Mouse (Mus musculus) regulatory T cell (primary cell): ENCODE data around the gene Tor3a.

Experiments used
- in situ Hi-C: fragments of 300-600 bp; cut with MboI, MseI; formaldehyde crosslinking; loops from one replicate; pipeline ENCODE4 v1.15.1; 2025; ENCODE audit warnings: high pct_unique_total_duplicates

The Tor3a gene

DNA sequence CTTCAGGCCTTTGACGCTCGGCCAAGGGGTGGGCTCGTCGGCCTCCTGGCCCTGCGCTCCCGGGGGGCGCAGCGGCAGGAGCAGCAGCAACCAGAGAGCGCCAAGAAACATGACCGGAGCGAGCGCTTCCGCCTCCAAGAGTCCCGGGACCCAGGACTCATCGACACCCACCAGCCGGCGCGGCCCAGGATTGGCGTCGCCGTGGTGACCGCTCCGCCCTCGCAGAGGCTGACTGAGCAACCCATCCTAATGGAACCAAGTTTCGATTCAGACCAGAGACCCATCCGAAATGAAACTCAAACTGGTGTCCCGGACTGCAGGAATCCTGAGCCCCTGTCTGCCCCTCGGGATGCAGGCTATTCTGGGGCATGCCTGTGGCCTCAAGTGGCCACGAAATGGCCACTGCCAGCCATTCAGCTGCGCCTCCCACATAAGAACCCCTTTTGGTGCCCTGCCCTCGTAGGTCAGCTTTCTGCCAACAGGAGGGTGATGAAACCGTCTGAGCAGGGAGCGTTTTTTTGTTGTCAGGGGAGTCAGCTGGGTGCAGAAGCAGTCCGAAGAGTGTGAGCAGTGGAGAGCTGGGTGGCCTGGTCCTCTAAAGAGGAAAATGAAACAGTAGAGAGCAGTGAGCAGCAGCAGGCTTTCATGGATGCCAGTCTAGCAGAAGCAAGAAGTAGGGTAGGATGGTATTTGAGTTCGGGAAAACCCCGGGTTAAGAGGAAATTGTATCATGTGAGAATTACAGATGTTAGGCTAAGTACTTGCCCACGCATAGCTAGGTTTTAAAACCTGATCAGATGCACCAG, at the start of gene Tor3a:
TSS of gene Tor3a (minus strand) at position 162 of the 806 bp plus-strand sequence.
- in situ Hi-C loops: loop anchor here (5.0 kb wide), 1 partner anchor 37 kb away; no protein-coding TSS in a partner anchor

- in situ Hi-C loops: no loop called here
These were observed 47.9 kb upstream of the Tor3a start for GRCm38 (mm10) chr1:156722089-156722488.

DNA sequence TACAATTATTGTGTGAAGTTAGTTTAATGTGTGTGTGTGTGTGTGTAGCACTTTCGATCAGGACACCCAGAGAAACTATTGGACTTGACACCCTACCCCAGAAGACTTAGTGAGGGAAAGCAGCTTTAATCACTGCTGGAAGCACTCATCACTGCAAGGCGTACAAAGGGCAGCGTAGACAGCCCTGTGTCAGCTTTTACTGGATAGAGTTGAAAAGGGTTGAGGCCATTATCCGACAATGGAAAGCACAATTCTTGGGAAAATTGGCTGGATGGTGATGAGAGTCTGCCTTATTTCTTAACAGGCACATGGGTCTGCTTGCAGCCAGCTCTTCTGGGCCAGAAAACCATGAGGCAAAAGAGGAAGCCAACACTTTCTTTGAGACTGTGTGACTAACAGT, 45.9 kb upstream of the Tor3a start:
- in situ Hi-C loops: no loop called here

GRCm38 (mm10) chr1:156718950-156719805, 45.0 kb upstream of the Tor3a start, which contains the start of gene Fam20b:
Gene Fam20b (minus strand): TSS chr1:156719086.
- in situ Hi-C loops: no loop called here

GRCm38 (mm10) chr1:156718286-156718949, 44.3 kb upstream of the Tor3a start:
- in situ Hi-C loops: no loop called here

DNA sequence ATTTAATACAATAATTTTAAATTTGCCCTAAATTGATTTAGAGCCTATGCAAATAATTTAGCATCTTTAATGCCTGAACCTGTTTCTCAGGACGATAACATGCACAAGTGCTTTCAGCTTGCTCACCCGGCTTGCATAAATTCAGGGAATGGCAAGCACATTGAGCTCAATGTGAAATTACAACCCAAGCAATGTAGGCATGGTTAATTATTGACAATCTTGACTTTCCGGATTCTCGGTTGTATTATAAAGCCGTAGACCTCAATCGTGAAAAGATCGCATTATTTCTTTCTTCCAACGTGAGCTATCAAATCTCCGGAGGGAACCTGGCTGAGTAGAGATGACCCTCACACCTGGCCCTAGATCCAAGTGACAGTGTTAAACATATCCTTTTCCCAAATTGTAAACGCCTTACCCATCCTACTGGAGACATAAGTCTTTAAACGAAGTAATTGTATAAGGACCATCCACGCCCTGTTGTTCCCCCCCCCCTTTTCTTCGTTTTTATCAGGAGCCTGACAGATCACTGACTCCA, 43.7 kb upstream of the Tor3a start:
- in situ Hi-C loops: no loop called here

DNA sequence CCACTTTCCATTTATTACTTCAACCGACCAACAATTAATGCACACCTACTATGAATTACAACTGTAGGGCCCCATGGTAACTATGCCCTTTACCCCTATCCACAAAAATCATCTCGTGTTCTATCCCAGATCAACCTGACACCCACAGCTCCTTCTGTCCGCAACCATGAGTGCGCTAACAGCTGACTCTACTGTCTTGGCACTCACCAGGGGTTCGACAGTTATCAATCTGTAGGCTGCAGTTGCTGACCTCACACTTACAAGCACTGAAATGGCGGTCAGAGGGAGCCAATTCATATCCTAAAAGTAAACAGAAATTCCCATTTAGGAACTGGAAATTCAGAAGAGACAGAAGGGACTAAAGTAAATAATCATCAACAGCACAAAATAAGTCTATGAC, 42.5 kb upstream of the Tor3a start:
- in situ Hi-C loops: no loop called here

- in situ Hi-C loops: no loop called here
These were observed 36.4 kb upstream of the Tor3a start for GRCm38 (mm10) chr1:156710472-156711098.

DNA sequence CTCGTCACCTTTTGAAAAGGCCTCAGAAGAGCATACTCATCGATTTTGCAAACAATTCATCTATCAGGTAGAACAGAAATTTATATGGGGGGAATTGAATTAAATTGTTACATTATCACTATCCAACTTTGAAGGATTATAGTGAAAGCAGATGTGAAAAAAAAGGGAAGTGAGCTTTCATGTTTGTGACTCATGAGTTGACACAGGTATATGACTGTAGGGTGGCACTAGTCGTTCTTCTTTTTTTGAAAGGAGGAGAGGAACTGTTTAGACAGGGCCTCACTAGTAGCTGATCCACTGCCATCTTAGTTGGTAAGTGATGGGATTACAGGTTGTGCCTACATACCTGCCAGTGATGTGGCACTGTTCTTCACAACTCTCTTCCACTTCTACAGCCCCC, 34.5 kb upstream of the Tor3a start:
- in situ Hi-C loops: no loop called here

DNA sequence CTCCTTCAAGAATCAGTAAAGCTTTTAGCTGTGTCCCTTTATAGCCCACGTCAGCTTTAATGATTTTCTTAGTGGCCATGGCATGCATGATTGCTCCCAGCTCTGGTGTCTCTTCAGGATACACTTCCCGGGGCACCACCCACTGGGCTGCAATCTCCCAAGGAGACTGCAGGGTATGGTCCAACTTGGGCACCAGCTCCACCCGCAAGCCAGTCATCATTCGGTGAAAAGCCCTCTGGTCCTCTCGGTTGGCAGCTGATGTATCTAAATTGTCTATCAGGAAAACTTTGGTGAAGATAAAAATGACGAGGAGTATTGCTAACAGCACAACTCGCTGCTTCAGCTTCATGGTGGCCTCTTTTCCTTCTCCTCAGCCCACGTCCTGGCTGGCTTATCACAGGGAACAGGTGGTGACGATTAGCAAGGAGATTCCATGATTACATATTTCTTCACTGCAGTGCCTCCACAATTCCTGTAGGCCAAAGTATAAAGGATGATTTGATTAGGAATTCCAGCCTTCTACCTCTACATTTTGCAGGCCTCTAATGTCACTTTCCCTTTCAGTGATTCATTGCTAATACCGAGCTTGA, 31.6 kb upstream of the Tor3a start:
- in situ Hi-C loops: no loop called here

DNA sequence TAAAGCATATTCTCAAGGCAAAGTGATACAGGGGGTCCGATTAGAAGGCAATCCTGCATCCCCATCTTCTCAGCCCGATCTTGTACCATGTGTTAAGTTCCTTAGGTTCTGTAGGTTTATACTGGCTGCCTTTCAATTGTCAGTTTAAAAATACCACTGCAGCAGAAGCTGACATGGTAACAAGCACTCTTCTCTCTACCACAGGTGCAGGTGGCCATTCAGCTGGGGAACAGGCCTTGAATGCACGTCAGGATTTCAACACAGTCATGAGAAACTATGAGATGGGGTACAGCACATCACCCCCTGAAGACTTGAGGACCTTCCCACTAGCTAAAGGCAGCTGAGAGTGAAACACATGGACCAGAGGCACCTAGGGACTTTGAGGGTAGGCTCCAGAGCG, 29.3 kb upstream of the Tor3a start:
- in situ Hi-C loops: no loop called here

DNA sequence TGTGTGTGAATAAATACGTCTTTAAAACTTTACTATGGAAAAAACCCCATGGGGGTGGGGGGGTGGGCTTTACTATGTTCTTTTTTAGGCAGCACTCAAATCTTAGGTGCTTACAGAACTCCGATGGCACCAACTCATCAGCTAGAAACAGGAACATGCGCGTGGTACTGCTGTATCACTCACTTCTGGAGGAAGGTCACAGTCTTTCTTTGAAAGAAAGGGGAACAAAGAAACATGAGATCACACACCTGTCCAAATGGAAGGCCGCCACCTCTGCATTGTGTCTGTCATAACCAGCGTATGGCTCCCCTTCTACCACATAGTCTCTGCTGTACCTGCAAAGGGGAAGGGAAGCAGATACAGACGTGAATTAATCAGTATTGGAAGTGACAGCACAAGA, 28.0 kb upstream of the Tor3a start:
- in situ Hi-C loops: no loop called here

DNA sequence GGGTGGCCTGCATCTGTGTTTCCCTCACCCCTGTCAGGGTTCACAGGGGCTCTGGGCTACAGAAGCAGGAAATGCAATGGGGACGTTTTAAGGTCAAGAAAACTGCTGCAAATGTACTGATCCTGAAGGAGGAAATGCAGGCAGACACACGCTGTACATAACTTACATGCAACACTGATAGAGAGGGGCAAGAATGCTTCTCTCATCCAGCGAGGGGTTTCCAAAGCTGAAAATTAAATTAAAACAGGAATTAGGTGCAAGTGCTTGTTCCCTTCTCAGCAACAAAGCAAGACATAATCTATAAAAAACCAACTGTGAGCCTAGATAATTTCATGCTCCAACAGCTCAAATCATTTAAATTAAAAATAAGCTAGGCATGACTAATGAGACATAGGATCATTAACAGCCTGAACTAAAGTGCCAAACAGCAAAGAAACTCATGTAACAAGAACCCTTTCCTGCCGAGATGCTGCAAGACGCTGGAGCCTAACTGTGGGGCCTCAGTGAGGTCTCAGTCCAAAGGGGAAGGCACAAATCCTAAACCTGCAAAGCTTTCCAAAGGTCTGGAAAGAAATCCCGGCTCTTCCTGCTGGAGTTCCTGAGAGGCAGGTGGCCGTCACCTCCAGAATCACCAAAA, 12.0 kb upstream of the Tor3a start:
- in situ Hi-C loops: no loop called here

- in situ Hi-C loops: no loop called here
These were observed 5.4 kb upstream of the Tor3a start for GRCm38 (mm10) chr1:156679599-156679998.

DNA sequence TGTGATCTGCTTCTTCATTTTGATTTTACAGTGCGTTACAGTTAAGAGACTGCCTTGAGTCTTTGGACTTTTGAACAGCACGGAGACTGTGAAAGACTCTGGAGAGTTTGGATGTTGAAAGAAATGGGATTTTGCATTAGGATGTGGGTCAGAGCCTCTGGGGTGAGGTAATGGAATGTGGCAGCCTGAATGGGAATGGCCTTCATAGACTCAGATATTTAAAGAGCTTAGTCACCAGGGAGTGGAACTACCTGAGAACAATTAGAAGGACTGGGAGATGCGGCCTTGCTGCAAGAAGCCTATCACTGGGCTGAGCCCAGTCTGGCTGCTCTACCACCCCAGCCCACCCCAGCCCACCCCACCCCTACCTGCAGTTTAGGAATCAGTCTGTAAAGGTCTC, 3.1 kb upstream of the Tor3a start:
- in situ Hi-C loops: no loop called here

GRCm38 (mm10) chr1:156676596-156676995, 2.4 kb upstream of the Tor3a start:
- in situ Hi-C loops: no loop called here

DNA sequence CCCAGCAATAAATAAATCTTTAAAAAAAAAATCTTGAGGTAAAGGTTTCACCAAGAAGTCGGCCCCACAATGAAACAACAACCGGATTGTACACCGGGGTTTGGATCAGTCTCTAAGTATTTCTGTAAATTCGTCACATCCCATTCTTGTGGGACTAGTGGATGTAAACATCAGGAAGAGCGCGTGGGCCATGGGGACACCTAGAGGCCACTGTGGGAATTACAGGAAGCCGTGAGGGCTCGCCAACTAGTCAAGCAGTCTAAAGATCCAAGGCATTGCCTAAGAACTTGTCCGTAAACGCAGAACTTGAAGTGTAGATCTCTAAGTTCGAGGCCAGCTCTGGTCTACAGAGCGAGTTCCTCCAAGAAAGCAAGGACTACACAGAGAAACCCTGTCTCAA, 2.0 kb upstream of the Tor3a start:
- in situ Hi-C loops: no loop called here

GRCm38 (mm10) chr1:156673476-156674194, 521 bp downstream of the Tor3a start:
- in situ Hi-C loops: loop anchor here (5.0 kb wide), 1 partner anchor 36 kb away; no protein-coding TSS in a partner anchor

DNA sequence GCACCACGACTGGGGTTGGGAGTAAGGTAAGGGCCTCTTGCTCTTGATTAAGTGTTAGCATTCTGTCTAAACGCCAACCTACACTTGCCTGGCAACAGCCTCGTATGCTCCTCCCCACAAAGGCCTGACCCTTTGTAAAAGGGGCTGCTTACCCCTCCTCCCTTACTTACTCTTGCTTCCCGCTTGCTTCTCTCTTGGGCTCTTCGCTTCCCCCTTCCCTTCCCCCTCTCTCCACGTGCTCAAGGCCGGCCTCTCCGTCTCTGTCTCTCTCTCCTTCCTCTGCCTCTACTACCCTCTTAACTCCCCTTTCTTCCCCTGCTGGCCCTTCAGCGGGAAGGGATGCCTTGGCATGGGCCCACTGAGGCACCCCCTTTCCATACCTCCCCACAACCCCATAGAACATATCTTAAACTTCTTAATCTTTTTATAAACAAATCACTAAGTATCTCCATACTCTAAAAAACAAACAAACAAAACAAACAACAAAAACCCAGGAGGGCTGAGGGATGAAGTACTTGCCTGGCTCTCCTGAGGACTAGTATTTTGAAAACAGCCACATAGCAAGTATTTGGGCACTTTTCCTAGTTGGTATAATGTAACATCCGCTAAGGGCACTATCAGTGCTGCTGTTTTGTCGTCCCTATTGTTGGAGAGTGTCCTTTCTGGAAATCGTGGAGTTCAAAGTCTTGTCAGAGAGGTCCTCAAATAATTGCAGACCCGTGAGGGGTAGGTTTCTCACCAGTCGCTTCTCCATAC, 1.3 kb downstream of the Tor3a start:
- in situ Hi-C loops: loop anchor here (5.0 kb wide), 1 partner anchor 36 kb away; no protein-coding TSS in a partner anchor
